Mouse (Mus musculus) CH12.LX (cell line): ENCODE results near the gene Farp1. TPM values are rescaled to one million over a fixed set of nuclear protein-coding genes. Genes with fewer than 3 reads are reported as not detected.

Experiments
- DNase-seq: peaks from one replicate; pipeline ENCODE4 v3.0.0-alpha.2; 2013; ENCODE audit errors: extremely low read depth
- H3K27ac ChIP-seq: 2 replicates; pipeline ENCODE4 v1.5.1; 2012; ENCODE audit warnings: low read depth, mild to moderate bottlenecking, control low read depth, moderate library complexity; ENCODE audit not compliant: insufficient read depth
- H3K27me3 ChIP-seq: replicated peaks from 2 replicates; pipeline ENCODE3; 2012; ENCODE audit warnings: inconsistent platforms
- H3K36me3 ChIP-seq, 2 experiments: replicated peaks in 1 of 2; 2 replicates each; pipeline versions ENCODE3 to v1.6.1; 2012; ENCODE audit warnings: inconsistent platforms in 1 of 2, low read length in 1 of 2, mild to moderate bottlenecking in 1 of 2, mixed read lengths in 1 of 2, moderate library complexity in 1 of 2; ENCODE audit not compliant: control insufficient read depth in 1 of 2, insufficient read depth in 1 of 2
- H3K4me1 ChIP-seq, 2 experiments: 2 replicates each; pipeline ENCODE4 v1.6.1; 2012; ENCODE audit warnings: inconsistent platforms in 1 of 2, moderate library complexity in 1 of 2; ENCODE audit not compliant: insufficient read depth in 2 of 2, control insufficient read depth in 1 of 2
- H3K4me2 ChIP-seq: 2 replicates; pipeline ENCODE4 v1.6.1; 2012; ENCODE audit warnings: low read depth, mild to moderate bottlenecking, control low read depth; ENCODE audit not compliant: poor library complexity, insufficient read depth, severe bottlenecking
- H3K4me3 ChIP-seq, 3 experiments: fragments of 150-350 bp in 1 of 3; sonication (generic) in 1 of 3; replicated peaks in 1 of 3; 2 replicates each; pipeline versions ENCODE3 to v1.5.1; 2011 to 2012; ENCODE audit warnings: low read depth in 2 of 3, low read length in 2 of 3, mild to moderate bottlenecking in 2 of 3, moderate library complexity in 2 of 3, control low read depth in 1 of 3, improper control_type of control experiment in 1 of 3, inconsistent platforms in 1 of 3, mixed read lengths in 1 of 3; ENCODE audit not compliant: poor library complexity in 1 of 3
- H3K79me2 ChIP-seq: replicated peaks from 2 replicates; pipeline ENCODE4 v1.6.1; 2012; ENCODE audit warnings: mild to moderate bottlenecking, moderate library complexity; ENCODE audit not compliant: control insufficient read depth, poor library complexity, insufficient read depth, severe bottlenecking; ENCODE audit errors: extremely low read depth
- H3K9ac ChIP-seq: 2 replicates; pipeline ENCODE4 v1.6.1; 2012; ENCODE audit warnings: low read depth, mild to moderate bottlenecking, control low read depth, moderate library complexity; ENCODE audit not compliant: insufficient read depth
- H3K9me3 ChIP-seq: replicated peaks from 2 replicates; pipeline ENCODE3; 2012; ENCODE audit warnings: low read length, inconsistent platforms, mixed read lengths
- BHLHE40 ChIP-seq: IDR thresholded peaks from 2 replicates; pipeline ENCODE4 v1.6.1; 2011; ENCODE audit warnings: mild to moderate bottlenecking, low read depth, low read length, improper control_type of control experiment
- CHD1 ChIP-seq: IDR thresholded peaks from 2 replicates; pipeline ENCODE4 v1.6.1; 2012; ENCODE audit warnings: low read depth, low read length, improper control_type of control experiment, inconsistent platforms
- CTCF ChIP-seq, 2 experiments: IDR thresholded peaks in 1 of 2; conservative IDR thresholded peaks in 1 of 2; 2 replicates each; pipeline ENCODE4 v1.5.1; 2011 to 2012; ENCODE audit warnings: low read depth in 2 of 2, low read length in 2 of 2, improper control_type of control experiment in 1 of 2, inconsistent platforms in 1 of 2, mild to moderate bottlenecking in 1 of 2, moderate library complexity in 1 of 2
- E2F4 ChIP-seq: IDR thresholded peaks from 2 replicates; pipeline ENCODE4 v1.6.1; 2011; ENCODE audit warnings: low read depth, low read length, improper control_type of control experiment; ENCODE audit not compliant: insufficient replicate concordance
- ELF1 ChIP-seq: IDR thresholded peaks from 2 replicates; pipeline ENCODE4 v1.6.1; 2014; ENCODE audit warnings: low read depth, mild to moderate bottlenecking, inconsistent platforms, low read length, improper control_type of control experiment
- ETS1 ChIP-seq: conservative IDR thresholded peaks from 2 replicates; pipeline ENCODE4 v1.6.1; 2012; ENCODE audit warnings: low read depth, mild to moderate bottlenecking, inconsistent platforms, low read length, improper control_type of control experiment, moderate library complexity
- JUN ChIP-seq: IDR thresholded peaks from 2 replicates; pipeline ENCODE4 v1.6.1; 2011; ENCODE audit warnings: low read depth, mild to moderate bottlenecking, low read length, improper control_type of control experiment, moderate library complexity; ENCODE audit not compliant: insufficient read depth
- MAFK ChIP-seq: IDR thresholded peaks from 2 replicates; pipeline ENCODE4 v1.6.1; 2011; ENCODE audit warnings: low read length, improper control_type of control experiment; ENCODE audit not compliant: insufficient replicate concordance
- MAX ChIP-seq: IDR thresholded peaks from 2 replicates; pipeline ENCODE4 v1.6.1; 2011; ENCODE audit warnings: low read length, improper control_type of control experiment
- MEF2A ChIP-seq: IDR thresholded peaks from 2 replicates; pipeline ENCODE4 v1.6.1; 2014; ENCODE audit warnings: low read depth, mild to moderate bottlenecking, inconsistent platforms, low read length, improper control_type of control experiment, borderline replicate concordance
- MYC ChIP-seq: IDR thresholded peaks from 2 replicates; pipeline ENCODE4 v1.6.1; 2011; ENCODE audit warnings: low read depth, mild to moderate bottlenecking, improper control_type of control experiment, low read length
- NELFE ChIP-seq: IDR thresholded peaks from 2 replicates; pipeline ENCODE4 v1.6.1; 2011; ENCODE audit warnings: low read depth, low read length, improper control_type of control experiment
- PAX5 ChIP-seq: IDR thresholded peaks from 2 replicates; pipeline ENCODE4 v1.6.1; 2012; ENCODE audit warnings: low read length, inconsistent platforms, mixed read lengths
- RAD21 ChIP-seq: IDR thresholded peaks from 2 replicates; pipeline ENCODE4 v1.6.1; 2011; ENCODE audit warnings: low read depth, mild to moderate bottlenecking, low read length, improper control_type of control experiment, moderate library complexity
- SIN3A ChIP-seq: IDR thresholded peaks from 2 replicates; pipeline ENCODE4 v1.6.1; 2012; ENCODE audit warnings: low read length, improper control_type of control experiment, inconsistent platforms
- SMC3 ChIP-seq: IDR thresholded peaks from 2 replicates; pipeline ENCODE4 v1.6.1; 2011; ENCODE audit warnings: low read depth, low read length, improper control_type of control experiment
- TBP ChIP-seq: conservative IDR thresholded peaks from 2 replicates; pipeline ENCODE4 v1.6.1; 2011; ENCODE audit warnings: low read depth, low read length, improper control_type of control experiment
- TCF12 ChIP-seq: IDR thresholded peaks from 2 replicates; pipeline ENCODE4 v1.6.1; 2014; ENCODE audit warnings: low read depth, mild to moderate bottlenecking, inconsistent platforms, low read length, improper control_type of control experiment
- ZC3H11A ChIP-seq: IDR thresholded peaks from 2 replicates; pipeline ENCODE4 v1.6.1; 2012; ENCODE audit warnings: low read depth, mild to moderate bottlenecking, inconsistent platforms, low read length, improper control_type of control experiment
- ZKSCAN1 ChIP-seq: IDR thresholded peaks from 2 replicates; pipeline ENCODE4 v1.6.1; 2012; ENCODE audit warnings: low read depth, inconsistent platforms, low read length, improper control_type of control experiment, borderline replicate concordance
- ZNF384 ChIP-seq: IDR thresholded peaks from 2 replicates; pipeline ENCODE4 v1.6.1; 2012; ENCODE audit warnings: low read depth, low read length, improper control_type of control experiment, inconsistent platforms
- dilution Hi-C: fragments of 300-500 bp; cut with MboI; formaldehyde crosslinking; loops from 2 replicates; pipeline ENCODE4 v1.14.3; 2020; ENCODE audit warnings: low sequenced_read_pairs; ENCODE audit not compliant: extremely low pct_unique_long_range_greater_than_20kb, extremely low pct_ligation_motif_present
- in situ Hi-C: fragments of 300-500 bp; cut with MboI; formaldehyde crosslinking; loops from 3 replicates; pipeline ENCODE4 v1.14.3; 2019; ENCODE audit warnings: low sequenced_read_pairs, low pct_ligation_motif_present, low pct_unique_long_range_greater_than_20kb, mixed read lengths
- polyA plus RNA-seq: library from polyadenylated mRNA; unstranded; fragments of >175 nt; gene quantifications from 2 replicates; pipeline ENCODE4 v1.2.1, GENCODE M21; 2012; ENCODE audit warnings: low read depth; ENCODE audit not compliant: insufficient read length
- total RNA-seq, 2 experiments: library from RNA; depleted of rRNA; stranded (reverse); fragments of 300-350 nt in 1 of 2; fragments of >200 nt in 1 of 2; gene quantifications; 2 replicates each; pipeline ENCODE4 v1.2.3; 2012 to 2014

The Farp1 gene
- total and polyA plus RNA-seq, 3 experiments, result 2.4 to 10.3 (median 2.5) TPM

- Histone ChIP-seq H3K4me3 (no peak overlapping the region), H3K4me1 (peaks cover 4 to 12% of the 10 kb centered on the region in 2 experiments)
- no peak for TF ChIP-seq ELF1
- no peak for TF ChIP-seq ZC3H11A
- no peak for TF ChIP-seq RAD21
- TF ChIP-seq, all 38 proteins: peak for 0
- dilution Hi-C loops, result no loop called here
- no peaks in the 10 kb centered on the region for H3K79me2 ChIP-seq
- no peaks in the 10 kb centered on the region for H3K27me3 ChIP-seq
- H3K4me2 ChIP-seq, result no peak overlapping the region
- no peak for DNase-seq
- no peaks in the 10 kb centered on the region for H3K9me3 ChIP-seq
- no peak overlapping the region for H3K9ac ChIP-seq
- H3K27ac ChIP-seq, result no peak overlapping the region
- in situ Hi-C loops, result no loop called here
- H3K36me3 ChIP-seq, result peaks cover 0 to 14% of the 10 kb centered on the region in 2 experiments
Observed at GRCm38 (mm10) chr14:121177907-121178306, 142.9 kb downstream of the Farp1 start.

- H3K9ac ChIP-seq, result no peak overlapping the region
- DNase-seq, result no peak
- H3K4me1 ChIP-seq, result peaks cover 0 to 10% of the 10 kb centered on the region in 2 experiments; a peak in 3 of 4 replicates
- H3K27ac ChIP-seq, result no peak overlapping the region
- in situ Hi-C loops (no loop called here), dilution Hi-C loops (no loop called here)
- no peaks in the 10 kb centered on the region for H3K27me3 ChIP-seq
- no peak for TF ChIP-seq PAX5
- TF ChIP-seq CTCF (conservative IDR thresholded peaks at IDR 0.05 in 1 of 2, IDR thresholded peaks at IDR 0.05 in 1 of 2; ENCODE audit: low read depth in 2 of 2, low read length in 2 of 2), result no peak
- TF ChIP-seq ZKSCAN1, result no peak
- no peak for TF ChIP-seq BHLHE40
- no peak for TF ChIP-seq ZNF384
- TF ChIP-seq SMC3, result no peak
- no peak for TF ChIP-seq E2F4
- no peak for TF ChIP-seq TBP
- no peak overlapping the region for H3K4me2 ChIP-seq
- no peaks in the 10 kb centered on the region for H3K9me3 ChIP-seq
- peaks cover 0 to 8% of the 10 kb centered on the region in 2 experiments for H3K36me3 ChIP-seq
- H3K4me3 ChIP-seq, result no peak overlapping the region
- no peaks in the 10 kb centered on the region for H3K79me2 ChIP-seq
Observed at GRCm38 (mm10) chr14:121180611-121181010, 145.6 kb downstream of the Farp1 start.

GRCm38 (mm10) chr14:121181798-121182197 is 146.8 kb downstream of the Farp1 start:
- H3K4me2 ChIP-seq, result no peak overlapping the region
- in situ Hi-C loops (no loop called here), dilution Hi-C loops (no loop called here)
- peaks cover 0 to 7% of the 10 kb centered on the region in 2 experiments for H3K36me3 ChIP-seq
- no peak overlapping the region for H3K9ac ChIP-seq
- H3K27me3 ChIP-seq, result no peaks in the 10 kb centered on the region
- TF ChIP-seq TCF12 (no peak), CHD1 (no peak), ETS1 (no peak), MAX (no peak), JUN (no peak), TBP (no peak), NELFE (no peak), MEF2A (no peak), MAFK (no peak), SIN3A (no peak), MYC (no peak)
- no peaks in the 10 kb centered on the region for H3K9me3 ChIP-seq
- no peak overlapping the region for H3K4me3 ChIP-seq
- no peak for DNase-seq
- no peak overlapping the region for H3K27ac ChIP-seq
- H3K79me2 ChIP-seq, result no peaks in the 10 kb centered on the region
- peaks cover 0 to 12% of the 10 kb centered on the region in 2 experiments; a peak in 2 of 4 replicates for H3K4me1 ChIP-seq
